Mouse (Mus musculus): ENCODE measurements around the gene Fam219a.

The Fam219a gene

GRCm38 (mm10) chr4:41506906-41507305 is 62.4 kb downstream of the Fam219a start:
- DNase-seq (ENCODE audit: extremely low read depth, low read depth) = no peak

- peak; percentile 65 for DNase-seq (ENCODE audit: extremely low read depth, low read depth)
Observed at GRCm38 (mm10) chr4:41506156-41506555, 63.2 kb downstream of the Fam219a start.

GRCm38 (mm10) chr4:41505131-41505551 is 64.2 kb downstream of the Fam219a start:
- DNase-seq (ENCODE audit: extremely low read depth, low read depth) = no peak

GRCm38 (mm10) chr4:41504325-41504724 is 65.0 kb downstream of the Fam219a start:
- no peak for DNase-seq (ENCODE audit: extremely low read depth, low read depth)

GRCm38 (mm10) chr4:41502986-41503412 is 66.3 kb downstream of the Fam219a start, which contains the start of gene AI464131:
TSS of gene AI464131 (minus strand) at chr4:41503076.
- peak; percentile 95 for DNase-seq (ENCODE audit: extremely low read depth, low read depth)

- DNase-seq (ENCODE audit: extremely low read depth, low read depth) = no peak
Observed at GRCm38 (mm10) chr4:41502171-41502940, 67.0 kb downstream of the Fam219a start.

- no peak for DNase-seq (ENCODE audit: extremely low read depth, low read depth)
Observed at GRCm38 (mm10) chr4:41500787-41501186, 68.6 kb downstream of the Fam219a start.

- no peak for DNase-seq (ENCODE audit: extremely low read depth, low read depth)
Observed at GRCm38 (mm10) chr4:41499619-41500018, 69.7 kb downstream of the Fam219a start.

- DNase-seq (ENCODE audit: extremely low read depth, low read depth) = no peak
Observed at GRCm38 (mm10) chr4:41498921-41499391, 70.4 kb downstream of the Fam219a start.

GRCm38 (mm10) chr4:41497995-41498845 is 71.1 kb downstream of the Fam219a start:
- DNase-seq (ENCODE audit: extremely low read depth, low read depth) = no peak

GRCm38 (mm10) chr4:41497579-41497978 is 71.8 kb downstream of the Fam219a start:
- no peak for DNase-seq (ENCODE audit: extremely low read depth, low read depth)

- DNase-seq (ENCODE audit: extremely low read depth, low read depth) = no peak
Observed at GRCm38 (mm10) chr4:41497046-41497445, 72.3 kb downstream of the Fam219a start.

- no peak for DNase-seq (ENCODE audit: extremely low read depth, low read depth)
Observed at GRCm38 (mm10) chr4:41495850-41496249, 73.5 kb downstream of the Fam219a start.

GRCm38 (mm10) chr4:41495076-41495475 is 74.3 kb downstream of the Fam219a start:
- DNase-seq (ENCODE audit: extremely low read depth, low read depth) = no peak

GRCm38 (mm10) chr4:41494378-41494777 is 75.0 kb downstream of the Fam219a start:
- DNase-seq (ENCODE audit: extremely low read depth, low read depth) = no peak

- no peak for DNase-seq (ENCODE audit: extremely low read depth, low read depth)
Observed at GRCm38 (mm10) chr4:41493464-41494116, 75.7 kb downstream of the Fam219a start.

GRCm38 (mm10) chr4:41492951-41493350 is 76.4 kb downstream of the Fam219a start:
- DNase-seq (ENCODE audit: extremely low read depth, low read depth) = no peak

GRCm38 (mm10) chr4:41481601-41482017 is 87.7 kb downstream of the Fam219a start:
- no peak for DNase-seq (ENCODE audit: extremely low read depth, low read depth)

- no peak for DNase-seq (ENCODE audit: extremely low read depth, low read depth)
Observed at GRCm38 (mm10) chr4:41480254-41480653, 89.1 kb downstream of the Fam219a start.

GRCm38 (mm10) chr4:41479456-41479804 is 89.9 kb downstream of the Fam219a start:
- DNase-seq (ENCODE audit: extremely low read depth, low read depth) = no peak

- no peak for DNase-seq (ENCODE audit: extremely low read depth, low read depth)
Observed at GRCm38 (mm10) chr4:41478751-41479455, 90.4 kb downstream of the Fam219a start.
